In genomic region chr17:34645831-34646511, GRCm38 (mm10) we compare ENCODE assay signal across 8 mouse cellular contexts. TPM values are rescaled to one million over a fixed set of nuclear protein-coding genes. Genes with fewer than 3 reads are reported as not detected.
A peak's percentile ranks its signal among the peaks of the same experiment; 100 is the strongest.
DNase-seq lines count a peak whose midpoint lies in the region; ATAC-seq lines count a peak whose summit lies in the region.

No protein-coding gene starts in this region.

- 77% methylated on average over 30 of the region's 30 CpGs for WGBS in hindbrain, embryonic 16.5 days
- 88% methylated on average over 30 of the region's 30 CpGs for WGBS in stomach, embryonic 14.5 days

- H3K36me3 ChIP-seq in erythroblast, embryonic 14.5 days (ENCODE audit: control insufficient read depth), result peaks cover 28% of the 10 kb centered on the region
- H3K36me3 ChIP-seq in hindbrain, embryonic 16.5 days (ENCODE audit: control insufficient read depth, insufficient read depth, low read length), result peaks cover 10% of the 10 kb centered on the region
- peaks cover 15% of the 10 kb centered on the region for H3K36me3 ChIP-seq in stomach, embryonic 14.5 days (ENCODE audit: control insufficient read depth, insufficient read depth, low read length)

- no peak overlapping the region for H3K27ac ChIP-seq in hindbrain, embryonic 16.5 days (ENCODE audit: low read depth, low read length)
- no peak overlapping the region for H3K27ac ChIP-seq in stomach, embryonic 14.5 days (ENCODE audit: low read length)

- H3K9me3 ChIP-seq in erythroblast, embryonic 14.5 days (ENCODE audit: control insufficient read depth, low read length), result no peaks in the 10 kb centered on the region
- no peaks in the 10 kb centered on the region for H3K9me3 ChIP-seq in hindbrain, embryonic 16.5 days (ENCODE audit: control insufficient read depth, low read length)
- no peaks in the 10 kb centered on the region for H3K9me3 ChIP-seq in stomach, embryonic 14.5 days (ENCODE audit: control insufficient read depth, low read depth, low read length)

- no peak for ATAC-seq in erythroblast, adult 5-6 weeks (replicated peaks; ENCODE audit: low FRiP score, poor library complexity, severe bottlenecking)
- no peak for ATAC-seq in hindbrain, embryonic 16.5 days
- ATAC-seq in stomach, embryonic 14.5 days (ENCODE audit: insufficient number of reproducible peaks, insufficient read depth, low FRiP score, low read depth), result no peak

- DNase-seq in lung, postnatal 10 days, result peak; percentile 30
- no peak for DNase-seq in lung, postnatal 36 days
- DNase-seq in frontal cortex, postnatal 36 days (ENCODE audit: low spot score in 2 of 2), result no peak
- no peak for DNase-seq in natural killer cell, adult 2 months (ENCODE audit: low spot score in 2 of 2)

- peaks cover 41% of the 10 kb centered on the region for H3K4me1 ChIP-seq in erythroblast, embryonic 14.5 days (ENCODE audit: control insufficient read depth)
- peaks cover 30% of the 10 kb centered on the region for H3K4me1 ChIP-seq in hindbrain, embryonic 16.5 days (ENCODE audit: control insufficient read depth, insufficient read depth, low read depth, low read length)
- H3K4me1 ChIP-seq in stomach, embryonic 14.5 days (ENCODE audit: control insufficient read depth, insufficient read depth, low read length), result peaks cover 8% of the 10 kb centered on the region; the same call in 1 of the 2 replicates

- H3K4me3 ChIP-seq in erythroblast, embryonic 14.5 days (replicated peaks), result peak overlapping the region; percentile 87
- H3K4me3 ChIP-seq in hindbrain, embryonic 16.5 days (ENCODE audit: low read length), result no peak overlapping the region; the same call in 1 of the 2 replicates
- H3K4me3 ChIP-seq in stomach, embryonic 14.5 days (ENCODE audit: low read depth, low read length), result 0 out of 2 replicates have a peak overlapping the region, but pooled peaks have one; percentile 91

- no peak overlapping the region for H3K9ac ChIP-seq in hindbrain, embryonic 16.5 days (ENCODE audit: low read depth, low read length)
- no peak overlapping the region for H3K9ac ChIP-seq in stomach, embryonic 14.5 days (replicated peaks; ENCODE audit: low read depth, low read length)

- H3K4me2 ChIP-seq in hindbrain, embryonic 16.5 days (ENCODE audit: low read length), result peak overlapping the region; percentile 75
- no peak overlapping the region for H3K4me2 ChIP-seq in stomach, embryonic 14.5 days (replicated peaks; ENCODE audit: low read depth, low read length)

- peaks cover 14% of the 10 kb centered on the region for H3K27me3 ChIP-seq in erythroblast, embryonic 14.5 days (ENCODE audit: control insufficient read depth)
- no peaks in the 10 kb centered on the region for H3K27me3 ChIP-seq in hindbrain, embryonic 16.5 days (replicated peaks; ENCODE audit: control insufficient read depth, insufficient read depth, low read length)
- H3K27me3 ChIP-seq in stomach, embryonic 14.5 days (ENCODE audit: control insufficient read depth, insufficient read depth, low read length), result no peaks in the 10 kb centered on the region

RNA-seq across cellular contexts. Expression of gene Atf6b, which starts 1.0 kb away (rescaled TPM):
- polyA plus RNA-seq in erythroblast, embryonic 14.5 days (2012), result 7.7 and 7.8 TPM in 2 replicates
- 4.2 and 6.9 TPM in 2 replicates for total RNA-seq in erythroblast, adult 5-6 weeks (2015; ENCODE audit: low replicate concordance)
- total RNA-seq in erythroblast, adult 5-6 weeks (2017; ENCODE audit: low replicate concordance), result 4.0 and 6.1 TPM in 2 replicates
- polyA plus RNA-seq in hindbrain, embryonic 16.5 days (2015; fragmentation: Nextera tagmentation; extraction: Ambion mirVana), result 110 and 121 TPM in 2 replicates
- polyA plus RNA-seq in stomach, embryonic 14.5 days (2014; fragmentation: Nextera tagmentation; extraction: Ambion mirVana), result 56.5 and 58.3 TPM in 2 replicates

RNA-seq across cellular contexts. Expression of gene Fkbpl, which starts 1.4 kb away (rescaled TPM):
- 0.48 and 0.56 TPM in 2 replicates for polyA plus RNA-seq in erythroblast, embryonic 14.5 days (2012)
- not detected in 2 replicates for total RNA-seq in erythroblast, adult 5-6 weeks (2015; ENCODE audit: low replicate concordance)
- 0.42 and 3.9 TPM in 2 replicates for total RNA-seq in erythroblast, adult 5-6 weeks (2017; ENCODE audit: low replicate concordance)
- 13.5 and 17.0 TPM in 2 replicates for polyA plus RNA-seq in hindbrain, embryonic 16.5 days (2015; fragmentation: Nextera tagmentation; extraction: Ambion mirVana)
- 11.9 and 12.0 TPM in 2 replicates for polyA plus RNA-seq in stomach, embryonic 14.5 days (2014; fragmentation: Nextera tagmentation; extraction: Ambion mirVana)

RNA-seq across cellular contexts. Expression of gene Prrt1, which starts 16.6 kb away (rescaled TPM):
- polyA plus RNA-seq in erythroblast, embryonic 14.5 days (2012), result not detected in 2 replicates
- not detected in 2 replicates for total RNA-seq in erythroblast, adult 5-6 weeks (2015; ENCODE audit: low replicate concordance)
- total RNA-seq in erythroblast, adult 5-6 weeks (2017; ENCODE audit: low replicate concordance), result not detected in 2 replicates
- 6.8 and 8.1 TPM in 2 replicates for polyA plus RNA-seq in hindbrain, embryonic 16.5 days (2015; fragmentation: Nextera tagmentation; extraction: Ambion mirVana)
- polyA plus RNA-seq in stomach, embryonic 14.5 days (2014; fragmentation: Nextera tagmentation; extraction: Ambion mirVana), result 0.56 and 0.67 TPM in 2 replicates

RNA-seq across cellular contexts. Expression of gene Ppt2, which starts 17.7 kb away (rescaled TPM):
- 1.4 and 1.7 TPM in 2 replicates for polyA plus RNA-seq in erythroblast, embryonic 14.5 days (2012)
- total RNA-seq in erythroblast, adult 5-6 weeks (2015; ENCODE audit: low replicate concordance), result 13.6 and 21.3 TPM in 2 replicates
- 2.9 and 3.3 TPM in 2 replicates for total RNA-seq in erythroblast, adult 5-6 weeks (2017; ENCODE audit: low replicate concordance)
- polyA plus RNA-seq in hindbrain, embryonic 16.5 days (2015; fragmentation: Nextera tagmentation; extraction: Ambion mirVana), result 19.9 and 23.5 TPM in 2 replicates
- polyA plus RNA-seq in stomach, embryonic 14.5 days (2014; fragmentation: Nextera tagmentation; extraction: Ambion mirVana), result 31.2 and 31.8 TPM in 2 replicates

RNA-seq across cellular contexts. Expression of gene Tnxb, which starts 24.4 kb away (rescaled TPM):
- polyA plus RNA-seq in erythroblast, embryonic 14.5 days (2012), result under 0.01 TPM in 1 of 2 replicates, not detected in the other
- not detected in 2 replicates for total RNA-seq in erythroblast, adult 5-6 weeks (2015; ENCODE audit: low replicate concordance)
- not detected in 2 replicates for total RNA-seq in erythroblast, adult 5-6 weeks (2017; ENCODE audit: low replicate concordance)
- 0.30 and 0.34 TPM in 2 replicates for polyA plus RNA-seq in hindbrain, embryonic 16.5 days (2015; fragmentation: Nextera tagmentation; extraction: Ambion mirVana)
- polyA plus RNA-seq in stomach, embryonic 14.5 days (2014; fragmentation: Nextera tagmentation; extraction: Ambion mirVana), result 1.1 TPM in 2 replicates
